Mouse (Mus musculus): Measurements from ENCODE around the gene Slc7a15. TPM values are rescaled to one million over a fixed set of nuclear protein-coding genes. Genes with fewer than 3 reads are reported as not detected.
A peak's percentile ranks its signal among the peaks of the same experiment; 100 is the strongest.

Slc7a15 gene
- polyA plus RNA-seq, 1 experiment: not detected

GRCm38 (mm10) chr12:8500597-8501570 lies 98.0 kb downstream of the Slc7a15 start:
- Histone ChIP-seq H3K27ac (ENCODE audit: insufficient read depth, low read length) (no peak overlapping the region), H3K4me1 (ENCODE audit: control insufficient read depth, insufficient read depth, low read length) (peaks cover 2% of the 10 kb centered on the region)
- TF ChIP-seq POLR2A (IDR thresholded peaks at IDR 0.05; ENCODE audit: insufficient read depth, low read length): no peak
- TF ChIP-seq CTCF (IDR thresholded peaks at IDR 0.05; ENCODE audit: low read depth, low read length): no peak
- TF ChIP-seq EP300 (IDR thresholded peaks at IDR 0.05; ENCODE audit: insufficient read depth, low read depth, low read length): no peak

DNA sequence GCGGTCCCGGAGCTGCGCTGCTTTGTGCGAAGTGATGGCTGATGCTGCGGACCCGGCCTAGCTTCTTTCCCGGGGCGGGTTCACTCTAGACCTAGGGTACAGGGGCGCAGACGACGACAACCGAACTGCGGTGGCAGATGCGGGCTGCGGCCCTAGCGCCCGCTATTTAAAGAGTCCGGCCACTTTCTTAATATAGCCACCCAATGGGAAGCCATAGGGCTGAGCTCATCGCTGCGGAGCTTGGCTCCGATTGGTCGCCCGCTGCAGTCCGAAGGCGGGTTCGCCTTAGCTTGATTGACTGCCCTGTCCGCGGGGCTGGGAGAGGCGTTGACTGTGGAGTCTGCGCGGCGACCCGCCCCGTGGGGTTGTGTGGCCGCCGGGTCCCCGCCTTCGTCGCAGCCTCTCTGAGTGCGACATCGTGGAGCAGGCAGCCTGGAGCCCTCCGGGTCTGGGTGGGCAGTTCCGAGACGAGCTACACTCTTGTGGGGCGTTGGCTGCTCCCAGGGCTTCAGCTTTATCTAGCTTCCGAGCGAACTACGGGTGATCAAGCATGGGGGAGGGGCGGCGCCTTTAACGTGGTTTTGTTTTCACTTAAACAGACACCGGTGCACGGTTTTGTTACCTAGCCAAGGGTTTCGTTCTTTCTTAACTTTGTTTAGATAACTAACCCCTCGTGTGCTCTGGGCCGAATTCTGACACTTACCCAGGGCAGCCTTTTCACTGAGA lies 98.8 kb downstream of the Slc7a15 start, which contains the start of gene Rhob:
Gene Rhob, minus strand, starts transcription at position 139 of the 726 bp plus-strand sequence.
- Histone ChIP-seq H3K27me3 (ENCODE audit: control insufficient read depth, insufficient read depth, low read length, poor library complexity, severe bottlenecking) (no peaks in the 10 kb centered on the region), H3K4me1 (ENCODE audit: control insufficient read depth, insufficient read depth, low read length) (peaks cover 2% of the 10 kb centered on the region), H3K9ac (ENCODE audit: low read depth, poor library complexity, severe bottlenecking) (peak within 1 kb of the TSS; percentile 82), H3K9me3 (replicated peaks; ENCODE audit: control insufficient read depth, insufficient read depth, low read length, poor library complexity, severe bottlenecking) (no peaks in the 10 kb centered on the region), H3K27ac (ENCODE audit: insufficient read depth, low read length) (no peak within 1 kb of the TSS), H3K4me3 (ENCODE audit: low read depth, low read length) (peak within 1 kb of the TSS; percentile 86), H3K36me3 (ENCODE audit: control insufficient read depth, insufficient read depth, low read length, poor library complexity, severe bottlenecking) (no peaks in the 10 kb centered on the region)
- TF ChIP-seq POLR2A (IDR thresholded peaks at IDR 0.05; ENCODE audit: insufficient read depth, low read length): peak; percentile 81
- no peak for TF ChIP-seq CTCF (IDR thresholded peaks at IDR 0.05; ENCODE audit: low read depth, low read length)

More at GRCm38 (mm10) chr12:8500597-8501570, 98.0 kb downstream of the Slc7a15 start:
- no peaks in the 10 kb centered on the region for H3K27me3 ChIP-seq (ENCODE audit: control insufficient read depth, insufficient read depth, low read length, poor library complexity, severe bottlenecking)
- H3K36me3 ChIP-seq (ENCODE audit: control insufficient read depth, insufficient read depth, low read length, poor library complexity, severe bottlenecking): no peaks in the 10 kb centered on the region
- H3K9ac ChIP-seq (ENCODE audit: low read depth, poor library complexity, severe bottlenecking): peak overlapping the region; percentile 82
- H3K4me3 ChIP-seq (ENCODE audit: low read depth, low read length): peak overlapping the region; percentile 69
- no peaks in the 10 kb centered on the region for H3K9me3 ChIP-seq (replicated peaks; ENCODE audit: control insufficient read depth, insufficient read depth, low read length, poor library complexity, severe bottlenecking)

GRCm38 (mm10) chr12:8499001-8499870 lies 99.6 kb downstream of the Slc7a15 start:
- Histone ChIP-seq H3K4me1 (ENCODE audit: control insufficient read depth, insufficient read depth, low read length) (peaks cover 2% of the 10 kb centered on the region), H3K4me3 (ENCODE audit: low read depth, low read length) (peak overlapping the region; percentile 86), H3K9ac (ENCODE audit: low read depth, poor library complexity, severe bottlenecking) (peak overlapping the region; percentile 82), H3K9me3 (replicated peaks; ENCODE audit: control insufficient read depth, insufficient read depth, low read length, poor library complexity, severe bottlenecking) (no peaks in the 10 kb centered on the region), H3K27me3 (ENCODE audit: control insufficient read depth, insufficient read depth, low read length, poor library complexity, severe bottlenecking) (no peaks in the 10 kb centered on the region), H3K27ac (ENCODE audit: insufficient read depth, low read length) (no peak overlapping the region), H3K36me3 (ENCODE audit: control insufficient read depth, insufficient read depth, low read length, poor library complexity, severe bottlenecking) (no peaks in the 10 kb centered on the region)
- TF ChIP-seq POLR2A (IDR thresholded peaks at IDR 0.05; ENCODE audit: insufficient read depth, low read length): no peak

- H3K9me3 ChIP-seq (replicated peaks; ENCODE audit: control insufficient read depth, insufficient read depth, low read length, poor library complexity, severe bottlenecking): no peaks in the 10 kb centered on the region
- peak overlapping the region; percentile 86 for H3K4me3 ChIP-seq (ENCODE audit: low read depth, low read length)
- no peaks in the 10 kb centered on the region for H3K36me3 ChIP-seq (ENCODE audit: control insufficient read depth, insufficient read depth, low read length, poor library complexity, severe bottlenecking)
- no peaks in the 10 kb centered on the region for H3K27me3 ChIP-seq (ENCODE audit: control insufficient read depth, insufficient read depth, low read length, poor library complexity, severe bottlenecking)
- TF ChIP-seq POLR2A (IDR thresholded peaks at IDR 0.05; ENCODE audit: insufficient read depth, low read length): no peak
- TF ChIP-seq EP300 (IDR thresholded peaks at IDR 0.05; ENCODE audit: insufficient read depth, low read depth, low read length): no peak
- peak; percentile 15 for TF ChIP-seq CTCF (IDR thresholded peaks at IDR 0.05; ENCODE audit: low read depth, low read length)
- peaks cover 2% of the 10 kb centered on the region for H3K4me1 ChIP-seq (ENCODE audit: control insufficient read depth, insufficient read depth, low read length)
- peak overlapping the region; percentile 82 for H3K9ac ChIP-seq (ENCODE audit: low read depth, poor library complexity, severe bottlenecking)
- H3K27ac ChIP-seq (ENCODE audit: insufficient read depth, low read length): no peak overlapping the region
Measured at GRCm38 (mm10) chr12:8498591-8499000, 100.3 kb downstream of the Slc7a15 start.

- Histone ChIP-seq H3K27ac (ENCODE audit: insufficient read depth, low read length) (no peak overlapping the region), H3K27me3 (ENCODE audit: control insufficient read depth, insufficient read depth, low read length, poor library complexity, severe bottlenecking) (no peaks in the 10 kb centered on the region), H3K9ac (ENCODE audit: low read depth, poor library complexity, severe bottlenecking) (no peak overlapping the region), H3K36me3 (ENCODE audit: control insufficient read depth, insufficient read depth, low read length, poor library complexity, severe bottlenecking) (no peaks in the 10 kb centered on the region), H3K4me3 (ENCODE audit: low read depth, low read length) (peak overlapping the region; percentile 86), H3K9me3 (replicated peaks; ENCODE audit: control insufficient read depth, insufficient read depth, low read length, poor library complexity, severe bottlenecking) (no peaks in the 10 kb centered on the region), H3K4me1 (ENCODE audit: control insufficient read depth, insufficient read depth, low read length) (peaks cover 2% of the 10 kb centered on the region)
- TF ChIP-seq CTCF (IDR thresholded peaks at IDR 0.05; ENCODE audit: low read depth, low read length) (no peak), EP300 (IDR thresholded peaks at IDR 0.05; ENCODE audit: insufficient read depth, low read depth, low read length) (peak; percentile 51; the same call in 1 of the 2 replicates)
Measured at GRCm38 (mm10) chr12:8498148-8498571, 100.7 kb downstream of the Slc7a15 start.
